Mouse (Mus musculus) gastrocnemius, postnatal 25 days (tissue): ENCODE measurements around the gene Ctnnbl1. TPM values are rescaled to one million over a fixed set of nuclear protein-coding genes. Genes with fewer than 3 reads are reported as not detected.

Experiments
- DNase-seq: peaks from one replicate; pipeline ENCODE4 v3.0.0; 2022
- total RNA-seq, 2 experiments: library from RNA; stranded (reverse); gene quantifications; 1 replicate in 1 of 2; 2 replicates in 1 of 2; pipeline ENCODE4 v1.2.3; 2021

Ctnnbl1 gene
- total RNA-seq, 2 experiments from 2014 or later: 6.7 to 7.3 TPM

GRCm38 (mm10) chr2:157873223-157873622, 136.0 kb downstream of the Ctnnbl1 start:
- peak; percentile 89 for DNase-seq

DNA sequence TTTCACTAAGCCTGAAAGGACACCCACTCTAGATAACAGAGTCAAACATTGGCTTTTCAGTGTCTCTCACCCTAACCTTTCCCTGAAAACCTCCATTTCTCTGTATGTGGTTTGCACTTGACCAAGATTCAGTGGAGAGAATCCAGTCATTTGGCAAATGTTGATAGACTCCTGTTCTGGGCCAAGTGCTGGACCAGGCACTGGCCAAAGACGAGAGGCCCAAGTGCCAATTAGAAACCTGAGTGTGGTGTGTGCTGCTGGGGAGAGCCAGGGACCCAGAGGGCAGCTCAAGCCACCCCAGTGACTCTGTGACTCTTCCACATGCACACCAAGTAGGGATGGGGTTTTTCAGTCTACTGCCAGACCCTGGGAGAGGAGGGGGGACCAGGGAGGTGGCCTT, 136.5 kb downstream of the Ctnnbl1 start:
- peak; percentile 81 for DNase-seq

- peak; percentile 66 for DNase-seq
These were observed 137.9 kb downstream of the Ctnnbl1 start for GRCm38 (mm10) chr2:157875111-157875510.

DNA sequence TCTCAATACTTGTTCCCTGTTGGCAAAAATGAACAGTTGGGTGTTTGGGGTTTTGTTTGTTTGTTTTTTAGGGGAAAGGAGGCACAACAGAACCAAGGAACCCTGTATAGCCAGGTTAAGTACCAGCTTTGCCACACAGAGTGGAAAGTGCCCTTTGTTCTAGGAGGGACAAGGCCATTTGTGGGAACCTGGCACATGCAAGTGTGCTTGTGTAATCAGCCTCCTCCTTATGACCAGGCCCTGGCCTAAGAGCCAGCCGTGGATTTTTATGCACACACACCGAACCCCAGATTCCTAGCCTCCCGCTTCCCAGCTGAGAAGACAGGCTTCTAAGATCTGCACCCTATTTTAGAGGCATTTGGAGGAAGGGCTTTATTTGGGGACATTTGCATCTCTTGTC, 140.2 kb downstream of the Ctnnbl1 start:
- no peak for DNase-seq

- no peak for DNase-seq
These were observed 140.8 kb downstream of the Ctnnbl1 start for GRCm38 (mm10) chr2:157877967-157878366.

DNA sequence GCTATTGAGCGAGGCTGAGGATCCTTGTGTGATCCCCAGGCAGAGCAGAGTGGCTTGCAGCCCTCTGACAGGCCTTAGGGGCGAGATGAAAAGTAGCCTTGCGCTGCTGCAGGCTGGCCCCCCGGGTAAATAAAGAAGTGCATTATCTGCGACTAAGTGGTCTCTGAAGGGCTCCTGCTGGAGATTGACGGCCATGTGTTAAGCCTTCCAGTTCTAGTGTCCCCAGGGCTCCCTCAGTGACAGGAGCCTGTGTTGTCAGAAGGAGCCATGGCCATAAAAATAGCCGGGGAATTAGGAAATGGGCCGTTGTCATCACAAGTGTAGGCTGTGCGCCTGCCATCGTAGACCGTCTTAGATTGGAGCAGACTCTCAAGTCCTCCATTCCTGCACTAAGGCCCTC, 144.7 kb downstream of the Ctnnbl1 start:
- DNase-seq: no peak

GRCm38 (mm10) chr2:157887275-157888025, 150.2 kb downstream of the Ctnnbl1 start:
- DNase-seq: no peak

- DNase-seq: no peak
These were observed 154.0 kb downstream of the Ctnnbl1 start for GRCm38 (mm10) chr2:157891166-157891565.

DNA sequence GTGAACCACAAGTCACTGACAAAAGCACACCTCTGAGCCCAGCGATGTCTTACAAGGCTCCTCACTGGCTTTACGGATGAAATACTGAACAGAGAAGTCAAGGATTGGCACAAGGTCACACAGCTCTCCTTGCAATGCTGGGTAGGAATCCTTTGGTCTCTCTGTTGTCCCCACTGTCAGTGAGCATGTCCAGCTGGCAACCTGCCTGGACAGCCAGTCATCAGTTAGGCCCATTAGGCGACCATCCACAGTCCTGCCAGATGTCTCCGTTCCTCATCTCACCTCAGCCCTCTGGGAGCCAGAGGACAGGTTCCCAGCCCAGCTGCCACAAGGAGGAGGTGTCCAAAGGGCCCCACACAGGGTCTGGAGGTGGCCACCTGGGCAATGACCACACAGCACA, 159.9 kb downstream of the Ctnnbl1 start:
- no peak for DNase-seq

DNA sequence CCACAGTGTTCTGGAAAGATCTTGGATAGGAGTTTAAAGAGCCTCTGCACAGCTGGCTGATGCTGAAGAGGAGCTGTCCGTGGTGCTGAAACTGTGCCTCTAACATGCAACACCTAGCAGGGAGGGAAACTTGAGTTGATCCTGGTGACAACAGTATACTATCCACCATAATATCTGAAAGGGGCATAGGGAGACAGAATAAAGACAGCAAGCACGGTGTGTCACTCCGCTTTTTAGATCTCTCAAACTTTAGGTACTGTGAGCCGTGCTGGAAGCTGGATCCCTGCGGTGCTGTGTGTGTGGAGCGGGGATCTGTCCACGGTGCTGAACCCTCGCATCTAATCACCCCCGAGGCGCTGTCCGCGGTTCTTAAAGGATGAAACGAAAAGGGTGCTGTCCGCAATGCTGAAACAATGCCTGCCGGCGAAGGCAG, 176.0 kb downstream of the Ctnnbl1 start:
- DNase-seq: peak; percentile 60

DNA sequence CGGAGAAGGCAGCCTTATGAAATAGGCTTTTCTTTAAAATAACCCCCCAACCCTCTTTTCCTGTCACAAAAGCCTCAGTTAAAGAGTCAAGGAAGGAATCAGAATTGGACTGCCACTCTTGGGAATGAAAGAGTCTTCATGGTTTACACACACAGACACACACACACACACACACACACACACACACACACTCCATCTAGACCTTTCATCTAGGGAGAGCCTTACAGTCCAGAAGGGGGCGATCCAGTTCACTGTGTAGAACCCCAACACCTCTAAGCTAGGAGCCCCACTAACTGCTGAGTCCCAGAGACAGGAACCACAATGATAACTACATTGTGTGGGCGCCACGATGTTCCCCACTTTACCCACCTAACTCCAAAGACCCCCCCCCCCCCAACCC, 176.5 kb downstream of the Ctnnbl1 start:
- no peak for DNase-seq

DNA sequence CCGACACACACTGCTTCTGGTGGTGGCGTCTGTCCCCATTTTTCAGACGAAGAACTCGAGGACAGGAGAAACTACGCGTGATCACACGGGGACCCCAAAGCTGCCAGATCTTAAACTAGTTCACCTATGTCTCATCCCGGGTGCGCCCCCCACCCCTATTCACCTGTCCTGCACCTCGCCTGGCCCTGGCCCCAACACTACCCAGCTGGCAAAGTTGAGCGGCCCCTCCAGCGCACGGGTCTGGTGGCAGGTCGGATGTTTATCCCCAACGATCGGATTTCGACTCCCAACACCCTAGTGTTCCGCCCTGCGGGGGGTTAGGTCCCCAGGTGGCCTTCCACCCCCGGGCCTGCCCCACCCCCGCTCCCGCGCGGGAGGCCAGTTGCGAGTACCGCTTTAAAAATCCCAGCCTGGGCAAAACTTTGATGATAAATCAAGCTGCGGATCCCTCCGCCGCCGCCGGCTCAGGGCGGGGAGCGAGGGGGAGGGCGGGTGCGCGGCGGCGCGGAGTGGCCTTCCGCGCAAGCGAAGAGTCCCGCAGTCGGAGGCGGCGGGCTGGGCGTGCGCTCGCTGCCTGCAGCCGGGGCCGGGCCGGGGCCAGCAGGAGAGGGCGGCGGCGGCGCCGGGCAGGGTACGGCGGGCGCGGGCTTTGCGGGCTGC, 177.0 kb downstream of the Ctnnbl1 start, which contains the start of gene Vstm2l:
Gene Vstm2l (plus strand): TSS at position 549 of the 660 bp plus-strand sequence.
- DNase-seq: no peak

DNA sequence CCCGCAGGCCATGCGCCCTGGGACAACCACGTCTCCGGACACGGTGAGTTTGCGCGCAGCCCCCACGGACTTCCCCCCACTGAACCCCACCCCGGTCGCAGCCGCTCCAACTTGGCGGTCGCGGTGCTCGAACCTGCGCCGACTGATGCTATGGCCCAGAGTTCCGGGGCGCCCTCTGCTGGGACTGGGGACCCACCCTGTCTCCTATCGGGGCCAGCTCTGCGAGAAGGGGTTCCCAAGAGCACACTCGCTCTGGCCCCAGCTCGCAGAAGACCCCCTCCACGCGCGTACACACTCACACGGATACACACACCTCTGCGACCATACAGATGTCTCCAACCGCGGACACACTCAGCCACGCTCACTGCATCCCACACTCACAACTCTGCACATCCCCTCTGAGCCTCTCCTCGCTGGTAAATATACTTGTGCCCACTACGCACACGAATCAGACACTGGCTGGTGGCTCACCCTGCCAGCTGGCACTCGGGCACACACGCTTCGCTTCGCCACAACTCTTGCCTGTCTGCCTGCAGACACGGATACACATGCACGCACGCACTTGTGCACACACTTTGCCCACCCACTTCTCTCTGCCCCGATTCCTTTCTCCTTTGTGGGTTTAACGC, 177.8 kb downstream of the Ctnnbl1 start:
- no peak for DNase-seq

DNA sequence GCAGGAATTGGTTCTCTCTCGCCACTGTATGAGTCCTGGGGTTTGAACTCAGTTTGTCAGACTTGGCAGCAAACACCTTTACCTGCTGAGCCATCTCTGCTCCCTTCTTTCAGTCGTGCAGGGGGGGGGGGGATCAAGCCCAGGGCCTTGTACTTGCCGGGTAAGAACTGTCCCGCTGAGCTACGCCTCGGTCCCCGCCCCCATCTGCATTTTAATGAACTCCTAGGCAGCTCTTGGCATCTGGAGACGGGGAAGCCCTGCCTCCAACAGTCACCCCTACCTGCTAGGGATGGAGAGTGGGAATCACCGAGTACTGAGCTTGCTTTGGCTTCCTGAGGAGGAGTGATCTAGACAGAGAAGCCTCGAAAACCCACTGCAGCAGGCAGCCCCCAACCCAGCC, 181.3 kb downstream of the Ctnnbl1 start:
- no peak for DNase-seq

GRCm38 (mm10) chr2:157921551-157921950, 184.3 kb downstream of the Ctnnbl1 start:
- DNase-seq: no peak

DNA sequence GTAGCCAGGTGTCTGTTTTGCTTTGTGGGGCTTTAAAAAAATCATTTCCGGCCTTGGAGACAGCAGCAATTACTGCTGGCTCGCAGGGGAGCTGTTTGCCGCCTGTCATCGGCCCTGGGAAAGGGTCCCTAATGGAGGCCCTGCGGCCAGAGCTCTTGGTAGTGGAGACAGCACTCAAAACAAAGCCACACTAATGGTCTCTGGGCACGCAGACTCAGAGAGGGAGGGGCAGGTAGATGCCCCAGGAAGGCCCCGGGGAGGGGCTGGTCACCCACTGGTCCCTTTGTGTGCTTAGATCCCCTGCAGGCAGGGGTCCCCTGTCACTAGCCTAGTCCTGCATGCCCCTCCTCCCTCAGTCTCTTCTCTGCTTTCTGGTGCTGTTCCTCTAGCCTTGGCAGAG, 186.2 kb downstream of the Ctnnbl1 start:
- DNase-seq: no peak

- DNase-seq: no peak
These were observed 187.3 kb downstream of the Ctnnbl1 start for GRCm38 (mm10) chr2:157924504-157924903.

DNA sequence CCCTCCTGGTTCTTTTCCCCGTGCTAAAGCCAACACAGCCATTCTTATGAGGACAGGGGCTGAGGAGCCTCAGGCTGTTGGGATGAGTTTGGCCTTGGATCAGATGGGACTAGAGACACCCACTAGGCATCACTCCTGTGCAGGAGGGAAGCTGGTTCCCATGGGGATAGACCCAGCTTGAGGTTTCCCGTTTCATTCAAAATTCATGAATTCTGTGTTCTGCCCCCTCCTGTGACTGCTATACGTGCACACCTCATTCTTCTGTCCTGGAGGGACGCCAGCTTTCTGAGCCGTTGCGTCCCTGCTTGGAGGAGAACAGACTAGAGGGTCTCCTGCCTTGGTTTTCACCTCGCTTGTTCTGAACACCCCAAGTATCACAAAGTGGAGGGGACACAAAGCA, 189.3 kb downstream of the Ctnnbl1 start:
- DNase-seq: no peak

DNA sequence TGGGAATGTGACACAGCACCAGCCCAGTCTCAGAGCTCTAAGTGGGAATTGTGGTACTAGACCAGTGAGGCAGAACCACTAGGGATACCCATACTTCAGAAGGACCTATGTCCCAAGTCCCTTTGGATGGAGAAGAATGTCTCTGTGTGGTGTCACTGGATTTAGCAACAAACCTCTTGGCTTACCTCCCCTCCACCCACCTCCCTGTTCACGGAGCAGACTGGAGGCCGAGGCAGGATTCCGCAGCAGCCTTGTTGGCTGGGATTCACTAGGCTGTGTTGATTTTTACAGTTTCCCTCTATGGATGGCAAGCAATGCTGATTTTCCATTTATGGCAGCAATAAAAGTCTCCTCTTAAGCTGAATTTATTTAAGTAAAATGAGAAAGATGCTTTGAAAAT, 189.7 kb downstream of the Ctnnbl1 start:
- no peak for DNase-seq

GRCm38 (mm10) chr2:157927397-157927796, 190.2 kb downstream of the Ctnnbl1 start:
- no peak for DNase-seq

DNA sequence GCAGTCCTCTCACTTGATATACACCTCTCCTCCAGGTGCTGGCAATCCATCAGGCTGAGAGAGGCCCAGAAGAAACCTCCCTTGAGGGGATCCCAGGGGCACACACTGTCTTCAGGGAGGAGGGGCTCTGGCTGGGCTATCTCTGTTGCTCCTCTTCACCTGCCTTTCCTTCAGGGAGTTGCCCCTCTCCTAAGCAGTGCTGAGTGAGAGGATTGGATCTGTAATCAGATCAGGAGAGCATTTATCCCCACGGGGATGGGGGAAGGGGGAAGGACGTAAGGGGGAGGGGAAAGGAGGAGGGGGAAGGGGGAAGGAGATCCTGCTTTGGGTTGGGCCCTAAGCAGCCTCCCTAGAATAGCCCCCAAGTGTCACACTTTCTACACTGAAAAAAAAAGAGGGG, 190.6 kb downstream of the Ctnnbl1 start:
- no peak for DNase-seq

DNA sequence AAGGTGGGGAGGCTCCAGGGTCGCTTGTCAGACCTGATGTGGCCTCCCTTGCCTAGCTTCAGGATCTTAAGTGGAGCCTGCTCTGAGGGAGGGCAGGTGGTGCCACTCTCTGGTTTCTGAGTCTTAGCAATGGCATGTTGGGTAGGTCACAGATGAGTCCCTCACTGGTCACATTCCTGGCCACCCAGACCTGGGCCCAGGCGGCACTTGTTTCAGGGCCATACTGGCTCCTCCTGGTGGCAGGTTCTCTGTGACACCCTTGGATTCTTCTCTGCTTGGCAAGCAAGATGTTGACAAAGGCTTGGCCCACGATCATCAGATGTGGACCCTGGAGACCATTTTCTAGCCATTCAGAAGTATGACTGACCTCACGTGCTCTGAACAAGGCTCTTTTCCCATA, 195.5 kb downstream of the Ctnnbl1 start:
- DNase-seq: no peak

- DNase-seq: no peak
These were observed 198.4 kb downstream of the Ctnnbl1 start for GRCm38 (mm10) chr2:157935444-157936171.
